8 mouse cellular contexts compared by ENCODE assay signal in the genomic region with DNA sequence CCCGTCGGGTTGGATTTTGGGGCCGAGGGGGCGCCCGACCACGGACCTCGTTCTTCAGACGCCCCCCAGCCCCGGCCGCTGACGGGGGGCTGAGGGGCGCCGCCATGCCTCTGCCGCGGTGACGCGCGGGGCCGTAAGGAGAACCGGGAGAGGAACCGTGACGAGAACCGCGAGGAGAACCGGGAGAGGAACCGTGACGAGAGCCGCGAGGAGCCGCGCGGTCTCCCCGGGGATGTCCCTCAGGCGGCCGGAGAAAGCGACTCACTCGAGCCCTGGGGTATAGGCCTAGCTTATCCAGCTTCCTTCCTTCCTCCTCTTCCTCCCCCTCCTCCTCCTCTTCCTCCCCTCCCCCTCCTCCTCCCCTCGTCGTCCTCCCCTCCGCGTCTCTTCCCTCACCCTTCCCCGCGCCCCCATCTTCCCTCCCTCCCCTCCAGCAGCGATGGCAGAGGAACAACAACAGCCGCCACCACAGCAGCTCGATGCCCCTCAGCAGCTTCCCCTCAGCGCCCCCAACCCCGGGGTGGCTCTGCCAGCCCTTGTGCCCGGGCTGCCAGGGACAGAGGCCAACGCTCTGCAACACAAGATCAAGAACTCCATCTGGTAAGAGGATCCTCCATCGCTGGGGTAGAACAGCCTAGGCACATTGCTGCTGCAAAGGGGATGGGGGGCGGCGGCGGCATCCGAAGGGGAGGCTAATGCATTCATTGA. TPM values are rescaled to one million over a fixed set of nuclear protein-coding genes. Genes with fewer than 3 reads are reported as not detected.
DNase-seq lines count a peak whose midpoint lies in the region; ATAC-seq lines count a peak whose summit lies in the region.

No protein-coding gene starts in this region.

- H3K9ac ChIP-seq in heart, embryonic 14.5 days (ENCODE audit: low read length) = peak overlapping the region; percentile 99
- peak overlapping the region; percentile 95 for H3K9ac ChIP-seq in liver, embryonic 15.5 days
- peak overlapping the region; percentile 96 for H3K9ac ChIP-seq in neural tube, embryonic 11.5 days (ENCODE audit: low read length)
- H3K9ac ChIP-seq in stomach, embryonic 16.5 days (ENCODE audit: low read length) = peak overlapping the region; percentile 99

- H3K36me3 ChIP-seq in forebrain, embryonic 10.5 days (replicated peaks) = no peaks in the 10 kb centered on the region
- no peaks in the 10 kb centered on the region for H3K36me3 ChIP-seq in heart, embryonic 14.5 days (ENCODE audit: control insufficient read depth, insufficient read depth, low read length)
- no peaks in the 10 kb centered on the region for H3K36me3 ChIP-seq in liver, embryonic 15.5 days (replicated peaks)
- no peaks in the 10 kb centered on the region for H3K36me3 ChIP-seq in neural tube, embryonic 11.5 days (ENCODE audit: control insufficient read depth, insufficient read depth, low read length)
- no peaks in the 10 kb centered on the region for H3K36me3 ChIP-seq in stomach, embryonic 16.5 days (ENCODE audit: control insufficient read depth, insufficient read depth, low read length)

- peak overlapping the region; percentile 97 for H3K4me3 ChIP-seq in brown adipose tissue, adult 24 weeks (ENCODE audit: insufficient read depth, low read depth, low read length)
- H3K4me3 ChIP-seq in forebrain, embryonic 10.5 days = peak overlapping the region; percentile 90
- H3K4me3 ChIP-seq in heart, embryonic 14.5 days (ENCODE audit: control insufficient read depth in 1 of 2, insufficient read depth in 1 of 2, low read depth in 1 of 2, low read length in 2 of 2) = peak overlapping the region; percentile 97 to 99
- peak overlapping the region; percentile 92 for H3K4me3 ChIP-seq in liver, embryonic 15.5 days (replicated peaks)
- peak overlapping the region; percentile 88 for H3K4me3 ChIP-seq in neural tube, embryonic 11.5 days (ENCODE audit: low read depth, low read length)
- peak overlapping the region; percentile 97 for H3K4me3 ChIP-seq in stomach, embryonic 16.5 days (replicated peaks; ENCODE audit: low read length)

- peak overlapping the region; percentile 80 for H3K4me2 ChIP-seq in heart, embryonic 14.5 days (ENCODE audit: low read length)
- H3K4me2 ChIP-seq in liver, embryonic 15.5 days = peak overlapping the region; percentile 96
- peak overlapping the region; percentile 71 for H3K4me2 ChIP-seq in neural tube, embryonic 11.5 days (ENCODE audit: low read depth)
- peak overlapping the region; percentile 73 for H3K4me2 ChIP-seq in stomach, embryonic 16.5 days (ENCODE audit: low read depth, low read length)

- H3K9me3 ChIP-seq in forebrain, embryonic 10.5 days = no peaks in the 10 kb centered on the region
- no peaks in the 10 kb centered on the region for H3K9me3 ChIP-seq in heart, embryonic 14.5 days (ENCODE audit: control insufficient read depth, low read length)
- H3K9me3 ChIP-seq in liver, embryonic 15.5 days (replicated peaks) = no peaks in the 10 kb centered on the region
- no peaks in the 10 kb centered on the region for H3K9me3 ChIP-seq in neural tube, embryonic 11.5 days (ENCODE audit: control insufficient read depth, low read length)
- H3K9me3 ChIP-seq in stomach, embryonic 16.5 days (replicated peaks; ENCODE audit: control insufficient read depth, low read length) = no peaks in the 10 kb centered on the region

- H3K27ac ChIP-seq in brown adipose tissue, adult 24 weeks (replicated peaks; ENCODE audit: low read depth, low read length) = peak overlapping the region; percentile 84
- H3K27ac ChIP-seq in forebrain, embryonic 10.5 days = peak overlapping the region; percentile 98
- H3K27ac ChIP-seq in heart, embryonic 14.5 days (replicated peaks in 1 of 2; ENCODE audit: control insufficient read depth in 1 of 2, insufficient read depth in 1 of 2, low read depth in 2 of 2, low read length in 2 of 2) = peak overlapping the region; percentile 95 to 100
- peak overlapping the region; percentile 93 for H3K27ac ChIP-seq in liver, embryonic 15.5 days (replicated peaks)
- H3K27ac ChIP-seq in neural tube, embryonic 11.5 days (ENCODE audit: low read depth, low read length) = peak overlapping the region; percentile 99
- peak overlapping the region; percentile 97 for H3K27ac ChIP-seq in stomach, embryonic 16.5 days (ENCODE audit: low read length)

- peak; percentile 80 for DNase-seq in forebrain, embryonic 10.5 days (ENCODE audit: extremely low spot score, low spot score)
- peak; percentile 43 to 72 for DNase-seq in kidney, postnatal 25 days
- peak; percentile 78 for DNase-seq in neural tube, embryonic 11.5 days (ENCODE audit: low spot score)

- no peaks in the 10 kb centered on the region for H3K4me1 ChIP-seq in brown adipose tissue, adult 24 weeks (ENCODE audit: control insufficient read depth, insufficient read depth, insufficient read length, low read length)
- peaks cover 44% of the 10 kb centered on the region for H3K4me1 ChIP-seq in forebrain, embryonic 10.5 days
- peaks cover 6 to 16% of the 10 kb centered on the region in 2 experiments; a peak in 3 of 4 replicates for H3K4me1 ChIP-seq in heart, embryonic 14.5 days (ENCODE audit: control insufficient read depth in 2 of 2, insufficient read depth in 2 of 2, low read length in 2 of 2)
- H3K4me1 ChIP-seq in liver, embryonic 15.5 days (replicated peaks) = peaks cover 30% of the 10 kb centered on the region
- peaks cover 8% of the 10 kb centered on the region for H3K4me1 ChIP-seq in neural tube, embryonic 11.5 days (ENCODE audit: control insufficient read depth, insufficient read depth, low read length)
- peaks cover 8% of the 10 kb centered on the region for H3K4me1 ChIP-seq in stomach, embryonic 16.5 days (ENCODE audit: control insufficient read depth, insufficient read depth, low read length)

- ATAC-seq in CD4-positive, CD25-positive, alpha-beta regulatory T cell, adult 4 months = peak; percentile 26
- ATAC-seq in heart, embryonic 14.5 days (ENCODE audit: insufficient number of reproducible peaks, insufficient read depth, low FRiP score, low read depth) = peak; percentile 62
- peak; percentile 68 for ATAC-seq in liver, embryonic 15.5 days (ENCODE audit: insufficient read depth)
- peak; percentile 36 for ATAC-seq in neural tube, embryonic 11.5 days (ENCODE audit: insufficient read depth, low FRiP score, low TSS enrichment)
- ATAC-seq in stomach, embryonic 16.5 days (ENCODE audit: insufficient read depth, low FRiP score) = peak; percentile 18; the same call in 1 of the 2 replicates

- WGBS in forebrain, embryonic 10.5 days = 2% methylated on average over 50 of the region's 55 CpGs
- under 1% methylated on average over 48 of the region's 55 CpGs for WGBS in heart, embryonic 14.5 days
- under 1% methylated on average over 51 of the region's 55 CpGs for WGBS in liver, embryonic 15.5 days (ENCODE audit: insufficient replicate concordance)
- WGBS in neural tube, embryonic 11.5 days = under 1% methylated on average over 30 of the region's 55 CpGs
- under 1% methylated on average over 55 of the region's 55 CpGs for WGBS in stomach, embryonic 16.5 days

- H3K27me3 ChIP-seq in forebrain, embryonic 10.5 days (ENCODE audit: poor library complexity, severe bottlenecking) = no peaks in the 10 kb centered on the region
- no peaks in the 10 kb centered on the region for H3K27me3 ChIP-seq in heart, embryonic 14.5 days (ENCODE audit: control insufficient read depth, insufficient read depth, low read length)
- 0 out of 2 replicates have a peak, but pooled peaks cover 6% of the 10 kb centered on the region for H3K27me3 ChIP-seq in liver, embryonic 15.5 days
- no peaks in the 10 kb centered on the region for H3K27me3 ChIP-seq in neural tube, embryonic 11.5 days (ENCODE audit: control insufficient read depth, insufficient read depth, low read length)
- no peaks in the 10 kb centered on the region for H3K27me3 ChIP-seq in stomach, embryonic 16.5 days (ENCODE audit: control insufficient read depth, insufficient read depth, low read length)

RNA-seq across cellular contexts. Expression of gene Rfx7, which starts 0.5 kb away (rescaled TPM):
- polyA plus RNA-seq in CD4-positive, CD25-positive, alpha-beta regulatory T cell, adult 4 months (2017; shearing (Covaris generic)) = 10 to 100 TPM; 18.3 to 22.9 TPM
- polyA plus RNA-seq in brown adipose tissue, adult 24 weeks (2012; ENCODE audit: insufficient read depth, insufficient read length, missing spikeins) = 5.6 and 6.2 TPM in 2 replicates
- polyA plus RNA-seq in forebrain, embryonic 10.5 days (2016; fragmentation: Nextera tagmentation; extraction: Ambion mirVana) = 16.5 and 16.8 TPM in 2 replicates
- 10.7 TPM in 2 replicates for polyA plus RNA-seq in heart, embryonic 14.5 days (2014; fragmentation: Nextera tagmentation; extraction: Ambion mirVana)
- polyA plus RNA-seq in liver, embryonic 15.5 days (2015; fragmentation: Nextera tagmentation; extraction: Ambion mirVana) = 2.3 TPM in 2 replicates
- polyA plus RNA-seq in neural tube, embryonic 11.5 days (2014; fragmentation: Nextera tagmentation; extraction: Ambion mirVana) = 21.2 and 22.6 TPM in 2 replicates
- polyA plus RNA-seq in stomach, embryonic 16.5 days (2015; fragmentation: Nextera tagmentation; extraction: Ambion mirVana) = 7.4 and 8.8 TPM in 2 replicates

RNA-seq across cellular contexts. Expression of gene Tex9, which starts 40.5 kb away (rescaled TPM):
- polyA plus RNA-seq in CD4-positive, CD25-positive, alpha-beta regulatory T cell, adult 4 months (2017; shearing (Covaris generic)) = 1 to 10 TPM; 7.9 to 8.6 TPM
- polyA plus RNA-seq in brown adipose tissue, adult 24 weeks (2012; ENCODE audit: insufficient read depth, insufficient read length, missing spikeins) = 1.5 and 2.3 TPM in 2 replicates
- polyA plus RNA-seq in forebrain, embryonic 10.5 days (2016; fragmentation: Nextera tagmentation; extraction: Ambion mirVana) = 75.5 and 89.5 TPM in 2 replicates
- polyA plus RNA-seq in heart, embryonic 14.5 days (2014; fragmentation: Nextera tagmentation; extraction: Ambion mirVana) = 15.3 and 22.8 TPM in 2 replicates
- 3.8 and 4.2 TPM in 2 replicates for polyA plus RNA-seq in liver, embryonic 15.5 days (2015; fragmentation: Nextera tagmentation; extraction: Ambion mirVana)
- 48.7 and 52.8 TPM in 2 replicates for polyA plus RNA-seq in neural tube, embryonic 11.5 days (2014; fragmentation: Nextera tagmentation; extraction: Ambion mirVana)
- polyA plus RNA-seq in stomach, embryonic 16.5 days (2015; fragmentation: Nextera tagmentation; extraction: Ambion mirVana) = 18.6 and 19.2 TPM in 2 replicates

Comparison
In these comparisons a context has a peak if more than half of its experiments do, and no peak if none do; other contexts are left out.
1. Peak in every context shown above with its lines: DNase-seq, ATAC-seq, H3K4me3 ChIP-seq and H3K27ac ChIP-seq.
2. ATAC-seq: peak in every context shown above with its lines; median percentile 68 in liver, embryonic 15.5 days; 62 in heart, embryonic 14.5 days; 36 in neural tube, embryonic 11.5 days; 26 in CD4-positive, CD25-positive, alpha-beta regulatory T cell, adult 4 months; 18 in stomach, embryonic 16.5 days.